Mouse (Mus musculus) 3134 (cell line): ENCODE results near the gene Zfp955b.
"Not testable (repeated sequence)": the region's sequence is repeated elsewhere in the genome, so short reads cannot be mapped to it uniquely, and the experiment has no call there.

Experiments used
- DNase-seq: peaks from one replicate; pipeline ENCODE4 v3.0.0-alpha.2; 2011; ENCODE audit warnings: low spot score; ENCODE audit not compliant: insufficient read length; ENCODE audit errors: extremely low read depth

Zfp955b gene

DNA sequence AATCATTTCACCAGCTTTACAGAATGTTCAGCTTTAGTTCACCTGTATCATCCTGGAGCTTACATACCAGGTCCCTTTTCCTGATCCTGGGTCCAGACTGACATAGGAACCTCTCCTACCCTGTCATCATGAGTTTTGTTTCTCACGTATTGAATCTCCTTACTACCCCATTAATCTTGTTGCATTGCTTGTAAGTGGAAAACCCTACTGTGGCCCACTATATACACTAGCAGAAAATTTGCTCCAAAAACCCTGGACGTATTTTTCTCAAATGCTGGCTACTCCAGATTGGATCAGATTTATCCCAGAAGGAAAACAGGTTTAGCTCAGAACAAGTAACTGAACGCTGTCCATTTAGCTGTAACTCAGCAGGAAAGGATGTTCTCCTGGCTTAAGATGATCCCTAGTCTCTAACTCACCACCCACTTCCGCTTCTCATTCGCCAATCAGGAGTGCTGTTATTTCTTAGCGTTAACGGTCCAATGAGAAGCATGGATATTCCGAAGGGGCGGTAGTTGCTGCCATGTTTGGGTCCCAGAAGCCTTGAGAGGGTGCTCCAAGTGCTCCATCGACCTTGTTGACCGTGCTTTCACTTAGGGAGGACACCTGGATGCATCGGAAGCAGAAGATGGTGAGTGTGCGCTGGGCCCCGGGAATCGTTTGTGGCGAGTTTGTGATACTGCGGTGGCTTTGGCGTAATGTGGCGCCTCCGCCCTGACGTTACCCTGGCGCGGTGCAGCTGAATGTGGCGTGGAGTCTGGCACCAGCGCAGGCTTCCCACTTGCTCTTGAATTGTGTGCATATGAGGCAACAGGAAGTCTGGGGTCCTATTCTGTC is at the start of gene Zfp955b:
Gene Zfp955b, plus strand, starts transcription at position 506 of the 837 bp plus-strand sequence.
- not testable (repeated sequence) for DNase-seq

- not testable (repeated sequence) for DNase-seq
These were observed 34.6 kb upstream of the Zfp955b start, which contains the start of gene Zfp955a for GRCm38 (mm10) chr17:33254530-33255318. TSS of gene Zfp955a (minus strand) at chr17:33255145.

DNA sequence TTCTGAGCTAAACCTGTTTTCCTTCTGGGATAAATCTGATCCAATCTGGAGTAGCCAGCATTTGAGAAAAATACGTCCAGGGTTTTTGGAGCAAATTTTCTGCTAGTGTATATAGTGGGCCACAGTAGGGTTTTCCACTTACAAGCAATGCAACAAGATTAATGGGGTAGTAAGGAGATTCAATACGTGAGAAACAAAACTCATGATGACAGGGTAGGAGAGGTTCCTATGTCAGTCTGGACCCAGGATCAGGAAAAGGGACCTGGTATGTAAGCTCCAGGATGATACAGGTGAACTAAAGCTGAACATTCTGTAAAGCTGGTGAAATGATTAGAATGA is 34.1 kb upstream of the Zfp955b start:
- not testable (repeated sequence) for DNase-seq

- DNase-seq: no peak
These were observed 25.0 kb upstream of the Zfp955b start, which contains the start of gene Olfr63 for GRCm38 (mm10) chr17:33264376-33264775. TSS of gene Olfr63 (plus strand) at chr17:33264676.

DNA sequence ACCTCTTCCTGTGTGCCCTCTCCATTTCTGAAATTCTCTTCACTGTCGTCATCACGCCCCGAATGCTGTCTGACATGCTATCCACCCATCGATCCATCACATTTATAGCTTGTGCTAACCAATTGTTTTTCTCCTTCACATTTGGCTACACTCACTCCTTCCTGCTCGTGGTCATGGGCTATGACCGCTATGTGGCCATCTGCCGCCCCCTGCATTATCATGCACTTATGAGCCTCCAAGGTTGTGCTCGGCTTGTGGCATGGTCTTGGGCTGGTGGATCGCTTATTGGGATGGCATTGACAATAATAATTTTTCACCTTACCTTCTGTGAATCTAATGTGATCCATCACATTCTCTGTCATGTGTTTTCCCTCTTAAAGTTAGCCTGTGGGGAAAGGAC is 20.4 kb upstream of the Zfp955b start:
- no peak for DNase-seq

DNA sequence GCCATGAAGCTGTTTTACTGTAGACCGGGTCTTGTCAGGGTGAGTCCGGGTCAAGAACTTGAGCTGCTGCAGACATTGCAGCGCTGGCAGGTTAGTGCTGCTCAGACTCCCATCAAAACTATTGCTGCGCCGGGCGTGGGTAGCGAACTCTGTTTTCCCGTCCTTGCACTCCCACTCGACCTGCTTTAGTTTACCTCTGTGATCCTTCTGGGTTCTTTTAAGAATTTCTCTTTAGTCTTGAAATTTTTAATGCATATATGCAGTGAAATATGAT is 469 bp downstream of the Zfp955b start:
- not testable (repeated sequence) for DNase-seq

- DNase-seq: no peak
These were observed 63.6 kb downstream of the Zfp955b start for GRCm38 (mm10) chr17:33352981-33353380.
